Mouse (Mus musculus) lung, postnatal 14 days (tissue): ENCODE results near the gene BC005624.
A peak's percentile ranks its signal among the peaks of the same experiment; 100 is the strongest.
"Not testable (repeated sequence)": the region's sequence is repeated elsewhere in the genome, so short reads cannot be mapped to it uniquely, and the experiment has no call there.

Experiments
- DNase-seq: peaks from one replicate; pipeline ENCODE4 v3.0.0; 2021

Gene BC005624

DNA sequence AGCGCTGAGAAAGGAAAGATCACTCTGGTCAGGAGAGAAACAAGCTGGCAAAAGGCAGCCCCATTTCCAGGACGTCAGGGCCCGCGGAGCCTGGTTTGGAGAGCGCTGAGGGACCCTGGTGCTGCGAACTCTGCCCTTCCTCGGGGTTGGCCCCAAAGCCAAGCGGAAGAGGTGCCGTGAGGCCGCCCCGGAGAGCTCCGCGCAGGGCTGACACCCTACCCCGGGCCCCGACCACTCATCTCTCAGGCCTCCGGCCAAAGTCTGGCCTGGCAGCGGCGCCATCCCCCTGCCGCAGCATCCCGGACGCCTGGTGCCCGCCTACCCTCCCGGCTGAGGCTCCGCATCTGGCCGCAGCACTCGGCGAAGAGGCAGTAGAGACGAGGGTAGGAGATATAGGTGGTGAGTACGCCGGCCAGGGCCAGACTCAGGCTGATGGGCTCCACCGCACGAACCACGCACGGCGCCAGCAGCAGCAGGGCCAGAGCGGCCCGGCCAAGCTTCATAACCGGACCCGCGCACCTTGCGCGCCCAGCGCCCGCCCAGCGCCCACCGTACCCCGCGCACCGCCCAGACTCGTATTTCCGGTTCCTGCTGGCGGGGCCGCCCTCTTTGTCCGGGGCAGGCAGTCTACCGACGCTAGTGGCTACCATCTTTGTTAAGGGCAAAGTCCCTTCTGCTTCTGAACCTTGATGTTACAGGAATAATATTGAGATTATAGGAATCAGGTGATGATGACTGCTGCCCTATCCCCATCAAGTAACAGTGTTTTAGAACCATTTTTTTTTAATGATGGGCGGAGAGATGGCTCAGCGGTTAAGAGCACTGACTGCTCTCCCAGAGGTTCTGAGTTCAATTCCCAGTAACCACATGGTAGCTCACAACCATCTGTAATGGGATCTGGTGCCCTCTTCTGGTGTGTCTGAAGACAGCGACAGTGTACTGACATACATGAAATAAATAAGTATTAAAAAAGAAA, 14.4 kb downstream of the BC005624 start, which contains the start of gene Tor1a:
TSS of gene Tor1a (minus strand) at position 582 of the 976 bp plus-strand sequence.
- DNase-seq, result peak; percentile 89

DNA sequence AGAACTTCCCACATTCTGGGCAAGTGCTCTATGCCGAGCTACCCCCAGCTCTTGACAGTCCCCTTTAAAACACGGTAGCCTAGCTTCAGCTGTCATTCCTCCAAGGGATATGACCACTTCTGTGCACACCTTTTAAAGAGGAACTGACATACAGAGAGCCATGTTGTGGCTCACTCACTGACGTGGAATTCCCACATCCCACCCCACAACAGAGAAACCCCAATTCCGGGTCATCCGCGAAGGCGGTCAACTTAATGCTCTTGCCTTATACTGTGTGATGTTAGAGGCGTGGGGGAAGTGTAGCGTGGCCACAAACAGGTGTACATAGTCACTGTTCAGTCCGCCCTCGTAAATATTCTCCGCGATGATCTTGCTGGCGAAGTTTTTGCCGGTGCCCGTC, 15.2 kb downstream of the BC005624 start:
- no peak for DNase-seq

DNA sequence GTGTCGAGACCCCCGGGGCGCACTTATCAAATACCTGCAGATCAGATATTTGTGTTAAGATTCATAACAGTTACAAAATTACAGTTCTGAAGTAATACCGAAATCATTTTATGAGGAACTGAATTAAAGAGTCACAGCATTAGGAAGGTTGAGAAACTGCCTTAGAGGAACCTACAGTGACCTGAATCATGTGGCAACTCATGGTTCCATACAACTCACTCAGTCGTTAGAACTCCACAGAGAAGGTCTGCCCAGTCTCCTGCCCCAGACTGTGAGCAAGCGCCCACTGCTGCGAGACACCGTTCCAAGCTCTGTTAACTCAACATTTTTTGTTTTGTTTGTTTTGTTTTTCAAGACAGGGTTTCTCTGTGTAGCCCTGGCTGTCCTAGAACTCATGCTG, 16.4 kb downstream of the BC005624 start:
- no peak for DNase-seq

DNA sequence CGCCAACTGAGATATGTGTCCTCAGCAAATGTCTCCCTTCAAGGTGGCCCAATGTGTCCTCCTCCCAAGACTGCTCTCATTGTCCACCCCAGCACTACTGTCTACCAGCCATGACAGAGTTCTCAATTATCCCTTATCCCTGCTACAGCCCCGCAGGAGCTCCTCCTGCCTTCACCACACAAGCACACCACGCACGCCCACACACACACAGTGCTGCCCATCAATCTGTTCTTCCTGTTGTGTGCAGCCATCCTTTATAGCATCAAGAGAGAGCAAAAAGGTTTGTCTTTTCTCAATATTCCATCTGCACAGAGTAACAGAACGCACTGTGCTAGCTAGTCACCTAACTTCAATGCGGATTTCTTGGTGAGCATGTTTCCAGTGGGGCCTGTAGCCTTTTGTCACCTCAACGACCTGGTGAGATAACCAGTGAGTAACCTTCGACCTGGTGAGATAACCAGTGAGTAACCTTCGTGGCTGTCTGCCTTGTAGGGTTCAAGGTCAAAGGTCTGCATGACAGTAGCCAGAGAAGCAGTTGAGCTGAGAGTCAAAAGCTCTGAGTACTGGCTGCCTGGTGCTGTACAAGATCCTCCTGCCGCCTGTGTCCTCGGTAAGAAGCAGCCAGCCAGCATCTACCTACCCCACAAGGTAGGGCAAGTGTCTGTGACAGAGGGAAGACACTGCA, 19.3 kb downstream of the BC005624 start:
- DNase-seq, result no peak

DNA sequence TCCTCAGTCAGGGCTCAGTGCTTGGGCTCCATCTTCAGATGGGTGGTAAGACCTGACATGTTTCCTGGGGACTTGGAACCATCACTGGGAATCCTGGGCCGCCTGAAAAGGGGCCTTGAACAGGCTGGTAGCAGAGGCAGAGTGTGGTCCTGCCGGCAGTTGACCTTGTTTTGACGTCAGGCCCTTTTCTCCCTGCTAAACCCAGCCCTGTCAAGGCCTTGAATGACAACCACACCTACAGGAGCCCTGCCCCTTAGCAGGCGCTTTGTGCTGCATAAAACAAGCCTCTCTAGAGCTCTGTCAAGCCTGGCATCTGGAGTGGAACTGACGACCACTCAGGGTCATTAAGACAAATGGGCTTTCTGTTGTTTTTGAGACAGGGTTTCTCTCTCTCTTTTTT, 22.1 kb downstream of the BC005624 start:
- no peak for DNase-seq

DNA sequence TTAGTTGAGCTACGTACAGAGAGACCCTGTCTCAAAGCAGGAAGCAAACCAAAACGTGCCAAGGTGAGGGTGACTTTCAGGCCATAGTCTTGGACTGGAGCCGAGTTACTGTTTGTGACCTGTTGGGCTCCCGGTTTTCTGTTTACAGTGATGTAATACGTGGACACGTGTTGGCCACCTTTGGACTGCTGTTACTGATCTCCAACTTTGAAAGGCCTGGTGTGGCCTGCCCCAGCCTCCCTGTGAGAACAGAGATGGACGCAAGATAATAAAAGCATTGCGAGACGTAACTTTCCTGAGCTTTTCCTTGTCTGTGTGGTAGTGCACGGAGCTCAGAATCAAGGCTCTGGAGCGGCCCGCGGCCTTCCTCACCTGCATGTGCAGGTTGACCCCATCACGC, 23.3 kb downstream of the BC005624 start:
- DNase-seq, result no peak

DNA sequence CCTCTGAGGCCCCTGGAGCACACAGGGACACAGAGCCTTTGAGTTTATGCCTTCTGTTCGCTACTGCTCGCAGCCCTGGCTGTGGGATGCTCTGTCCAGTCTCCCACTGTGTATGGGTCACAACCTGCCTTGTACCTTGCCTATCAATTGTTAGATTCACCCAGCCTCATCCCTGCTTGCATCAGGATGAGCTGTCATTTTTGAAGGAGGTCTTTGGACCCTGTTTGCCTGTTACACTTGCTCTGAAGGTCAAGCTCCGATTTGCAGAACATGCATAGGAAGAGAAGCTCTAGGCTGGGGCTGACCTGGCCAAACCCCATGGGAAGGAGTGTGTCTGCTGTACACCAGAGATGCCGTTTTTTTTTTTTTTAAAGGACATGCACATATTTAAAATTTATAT, 24.5 kb downstream of the BC005624 start:
- DNase-seq, result no peak

DNA sequence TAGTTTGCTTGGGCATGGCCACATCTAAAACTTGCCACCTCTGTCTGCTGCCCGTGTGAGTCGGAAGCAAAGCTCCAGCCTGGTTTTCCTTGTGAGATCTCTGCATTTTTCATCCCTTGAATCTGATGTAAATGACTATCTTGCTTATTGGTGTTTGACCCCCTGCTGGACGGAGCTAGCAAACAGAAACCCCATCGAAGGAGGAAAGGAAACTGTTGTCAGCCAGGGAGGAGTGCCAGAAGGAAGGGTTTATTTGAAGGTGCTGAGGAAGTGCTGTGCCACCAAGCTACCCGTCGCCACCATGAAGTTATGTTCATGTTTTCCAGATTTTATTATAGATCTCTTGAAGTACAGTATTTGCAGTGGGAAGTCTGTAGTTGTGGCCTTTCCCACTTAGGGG, 27.2 kb downstream of the BC005624 start:
- DNase-seq, result no peak

DNA sequence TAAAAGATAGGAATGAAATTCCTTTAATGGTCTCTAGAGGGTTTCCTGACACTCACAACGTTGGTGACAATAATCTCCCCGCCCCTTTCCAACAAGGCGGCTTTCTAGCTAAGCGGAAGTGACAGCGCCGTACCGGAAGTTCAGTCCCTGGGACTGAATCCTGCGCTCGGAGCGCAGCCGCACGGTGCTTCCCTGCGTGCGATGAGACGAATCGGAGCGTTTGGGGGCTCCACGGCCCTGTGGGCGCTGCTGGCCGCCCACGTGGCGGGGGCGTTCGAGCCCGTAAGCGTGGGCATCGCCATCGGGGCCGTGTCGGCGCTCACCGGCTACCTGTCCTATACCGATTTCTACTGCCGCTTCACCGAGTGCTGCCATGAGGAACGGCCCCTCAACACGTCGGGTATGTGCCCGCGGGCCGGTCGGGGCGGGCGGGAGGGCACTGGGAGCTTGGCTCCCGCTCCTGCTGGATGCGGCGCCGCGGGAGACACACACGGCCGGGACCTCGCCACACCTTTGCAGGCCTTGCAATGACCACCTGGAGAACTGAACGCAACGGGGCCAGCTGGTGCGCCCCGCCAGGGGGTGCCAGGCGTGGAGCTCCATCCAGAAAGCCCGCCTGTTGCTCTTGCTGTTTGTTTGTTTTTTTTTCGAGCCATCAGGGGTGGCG, 29.0 kb downstream of the BC005624 start, which contains the start of gene Tor1b:
TSS of gene Tor1b (plus strand) at position 136 of the 667 bp plus-strand sequence.
- DNase-seq, result peak; percentile 85

DNA sequence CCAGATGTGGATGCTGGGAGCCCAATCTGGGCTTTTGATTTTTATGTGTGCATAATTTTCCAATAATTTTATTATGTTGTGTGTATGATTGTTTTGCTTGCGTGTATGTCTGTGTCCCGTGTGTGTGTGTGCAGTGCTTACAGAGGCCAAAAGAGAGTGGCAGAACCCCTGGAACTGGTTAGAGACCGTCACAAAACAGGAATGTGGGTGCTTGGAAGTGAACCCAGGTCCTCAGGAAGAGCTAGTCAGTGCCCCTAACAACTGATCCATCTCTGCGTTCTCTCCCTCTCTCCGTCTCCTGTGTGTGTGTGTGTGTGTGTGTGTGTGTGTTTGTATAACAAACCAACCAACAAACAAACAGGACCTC, 29.6 kb downstream of the BC005624 start:
- DNase-seq, result no peak

DNA sequence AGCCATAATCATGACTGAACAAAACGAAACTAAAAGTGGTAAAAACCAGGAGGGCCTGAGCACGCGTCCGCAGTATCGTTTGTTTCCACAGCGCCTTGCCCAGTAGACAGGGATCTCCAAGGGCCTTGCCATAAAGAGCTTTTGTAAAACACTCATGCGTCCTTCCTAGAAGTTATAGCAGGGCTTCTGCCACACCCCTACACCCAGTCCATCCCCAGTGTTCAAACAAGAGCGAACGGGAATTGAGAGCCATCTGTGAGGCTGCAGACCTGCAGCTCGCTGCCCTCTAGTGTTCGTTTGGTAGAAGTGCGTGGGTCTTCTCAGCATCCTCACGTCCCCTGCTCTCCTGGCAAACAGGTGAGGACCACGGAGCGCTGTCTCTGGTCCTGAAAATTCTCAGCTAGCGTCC, 39.4 kb downstream of the BC005624 start:
- DNase-seq, result peak; percentile 67

DNA sequence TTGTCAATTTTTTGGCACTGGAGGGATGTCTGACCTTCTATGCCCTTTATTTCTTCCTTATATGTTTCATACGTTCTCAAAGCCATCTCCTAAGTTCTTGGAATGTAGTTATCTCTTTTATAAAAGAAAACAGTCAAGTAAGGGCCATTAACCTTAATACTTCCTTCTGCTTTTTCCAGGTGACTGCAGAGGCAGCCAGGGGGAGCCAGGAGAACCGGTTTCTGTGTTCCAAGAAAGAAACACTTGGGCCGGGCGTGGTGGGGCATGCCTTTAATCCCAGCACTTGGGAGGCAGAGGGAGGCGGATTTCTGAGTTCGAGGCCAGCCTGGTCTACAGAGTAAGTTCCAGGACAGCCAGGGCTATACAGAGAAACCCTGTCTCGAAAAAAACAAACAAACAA, 39.9 kb downstream of the BC005624 start:
- DNase-seq, result not testable (repeated sequence)

DNA sequence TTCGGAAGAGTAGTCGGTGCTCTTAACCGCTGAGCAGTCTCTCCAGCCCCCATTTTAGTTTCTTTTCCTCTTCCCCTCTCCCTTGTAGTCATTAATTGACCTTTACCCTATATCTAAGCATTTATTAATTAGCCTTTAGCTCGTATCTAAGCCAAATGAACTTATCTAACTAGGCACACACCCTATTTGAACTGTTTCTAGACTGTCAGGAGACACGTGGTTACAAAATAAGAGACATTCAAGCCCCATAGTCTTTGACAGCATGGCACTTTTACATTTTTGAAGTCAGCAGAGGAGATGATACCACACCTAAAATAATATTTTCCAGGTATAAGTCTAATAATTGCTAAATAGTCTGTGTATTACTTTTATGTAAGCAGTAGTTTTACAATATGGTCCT, 40.4 kb downstream of the BC005624 start:
- no peak for DNase-seq

DNA sequence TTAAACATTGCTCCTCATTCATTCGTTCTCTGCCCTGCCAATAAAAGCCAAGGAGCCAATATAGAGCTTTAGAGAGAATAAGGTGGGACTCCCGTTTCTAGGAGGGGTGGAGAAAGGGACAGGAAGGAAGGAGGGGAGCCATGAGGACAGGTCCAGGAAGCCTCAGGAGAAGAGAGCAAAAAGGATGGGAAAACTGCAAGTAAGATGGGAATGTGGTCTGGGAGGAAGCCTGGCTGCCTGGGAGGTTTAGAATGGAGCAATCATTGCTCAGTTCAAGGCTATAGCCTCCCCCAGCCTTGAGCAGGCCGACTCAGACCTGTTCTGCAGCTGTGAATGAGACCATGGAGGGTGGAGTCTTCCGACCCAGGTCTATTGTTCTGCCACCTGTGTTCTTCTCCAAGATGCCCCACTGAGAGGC, 43.4 kb downstream of the BC005624 start:
- DNase-seq, result no peak

DNA sequence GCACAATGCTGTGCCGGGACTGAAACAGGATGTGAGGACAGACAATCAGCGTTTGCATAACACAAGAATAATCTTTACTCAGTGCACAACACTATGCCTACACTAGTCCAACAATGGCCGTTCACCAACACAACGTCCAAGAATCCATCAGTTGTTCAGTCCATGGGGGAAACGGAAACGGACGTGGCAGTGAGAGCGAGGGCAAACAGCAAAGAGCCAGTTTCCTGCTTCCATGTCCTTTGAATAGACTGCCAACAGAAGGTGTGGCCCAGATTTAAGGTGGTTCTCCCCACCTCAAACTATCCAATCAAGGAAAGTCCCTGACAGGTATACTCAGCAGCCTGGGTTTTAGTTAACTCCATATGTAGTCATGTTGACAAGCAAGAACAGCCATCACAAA, 44.3 kb downstream of the BC005624 start:
- DNase-seq, result no peak

DNA sequence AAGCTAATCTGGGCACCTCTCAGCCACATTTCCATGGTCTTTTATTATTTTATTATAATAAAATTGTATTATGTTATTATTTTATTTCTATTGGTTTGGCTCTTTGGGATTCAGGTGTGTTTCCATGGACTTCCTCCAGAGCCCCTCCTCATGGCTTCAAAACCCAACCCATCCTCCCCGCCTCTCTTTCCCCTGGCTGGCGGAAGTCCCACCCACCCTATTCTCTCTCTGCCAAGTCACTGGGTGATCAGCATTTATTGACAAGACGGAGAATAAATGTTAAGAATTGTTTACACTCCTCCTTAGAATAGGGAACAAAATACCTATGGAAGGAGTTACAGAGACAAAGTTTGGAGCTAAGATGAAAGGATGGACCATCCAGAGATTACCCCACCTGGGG, 45.2 kb downstream of the BC005624 start:
- DNase-seq, result no peak

DNA sequence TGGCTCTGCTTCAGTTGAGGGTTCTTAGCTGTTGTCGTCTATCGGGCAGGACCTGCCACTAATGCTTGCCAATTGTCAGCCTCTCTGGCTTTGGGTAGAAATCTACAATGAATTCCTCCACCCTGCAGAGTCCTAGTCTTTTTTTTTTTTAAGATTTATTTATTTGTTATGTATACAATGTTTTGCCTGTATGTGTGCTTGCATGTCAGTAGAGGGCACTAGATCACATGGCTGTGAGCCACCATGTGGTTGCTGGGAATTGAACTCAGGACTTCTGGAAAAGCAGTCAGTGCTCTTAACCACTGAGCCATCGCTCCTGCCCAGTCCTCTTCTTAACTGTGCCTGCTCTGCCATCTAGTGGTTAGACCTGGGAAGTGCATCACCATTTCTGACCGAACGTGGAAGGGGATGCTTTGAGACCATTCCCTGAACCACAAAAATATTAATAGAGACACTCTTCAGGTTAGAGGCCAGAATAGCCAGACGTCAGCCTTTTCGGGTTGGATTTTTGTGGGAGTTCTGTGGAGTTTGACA, 48.0 kb downstream of the BC005624 start:
- peak; percentile 85 for DNase-seq

DNA sequence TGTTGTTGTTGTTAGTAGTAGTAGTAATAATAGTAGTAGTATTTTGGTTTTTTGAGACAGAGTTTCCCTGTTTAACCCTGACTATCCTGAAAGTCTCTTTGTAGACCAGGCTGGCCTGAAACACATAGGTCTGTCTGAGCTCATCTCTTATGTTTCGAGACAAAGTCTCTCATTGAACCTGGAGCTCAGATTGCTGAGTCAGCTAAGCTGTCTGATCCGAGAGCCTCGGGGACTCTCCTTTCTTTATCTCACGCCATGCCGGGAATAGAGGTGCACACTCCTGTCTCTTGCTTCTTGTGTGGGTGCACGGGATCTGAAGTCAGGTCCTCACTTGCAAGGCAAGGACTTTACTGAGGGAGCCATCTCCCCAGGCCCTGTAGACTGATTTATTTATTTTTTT, 49.0 kb downstream of the BC005624 start:
- DNase-seq, result no peak

DNA sequence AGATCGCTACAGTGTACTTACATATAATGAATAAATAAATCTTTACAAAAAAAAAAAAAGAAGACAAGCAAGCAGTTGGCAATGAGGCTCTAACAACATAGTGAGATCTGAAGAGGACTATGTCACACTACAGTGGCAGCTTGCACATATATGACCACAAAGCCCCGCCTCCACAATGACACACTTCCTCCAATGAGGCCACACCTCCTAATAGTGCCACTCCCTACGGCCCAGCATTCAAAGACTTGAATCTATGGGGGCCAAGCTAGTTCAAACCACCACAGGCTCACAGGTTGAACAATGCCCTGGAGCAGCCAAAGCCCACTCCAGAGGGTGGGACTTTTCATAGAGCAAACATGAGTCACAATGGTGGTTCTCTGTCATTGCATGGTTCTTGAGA, 50.1 kb downstream of the BC005624 start:
- no peak for DNase-seq

DNA sequence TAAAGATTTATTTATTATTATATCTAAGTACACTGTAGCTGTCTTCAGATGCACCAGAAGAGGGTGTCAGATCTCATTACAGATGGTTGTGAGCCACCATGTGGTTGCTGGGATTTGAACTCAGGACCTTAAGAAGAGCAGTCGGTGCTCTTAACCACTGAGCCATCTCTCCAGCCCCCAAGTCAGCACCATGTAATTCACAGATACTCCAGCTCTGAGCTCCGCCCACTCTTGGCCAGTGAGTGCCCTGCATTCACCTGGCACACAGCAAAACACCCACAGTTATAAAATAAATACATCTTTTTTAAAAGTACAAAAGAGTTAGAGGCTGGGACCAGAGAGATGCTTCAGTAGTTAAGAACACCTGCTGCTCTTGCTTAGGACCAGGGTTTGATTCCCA, 51.2 kb downstream of the BC005624 start:
- DNase-seq, result not testable (repeated sequence)

DNA sequence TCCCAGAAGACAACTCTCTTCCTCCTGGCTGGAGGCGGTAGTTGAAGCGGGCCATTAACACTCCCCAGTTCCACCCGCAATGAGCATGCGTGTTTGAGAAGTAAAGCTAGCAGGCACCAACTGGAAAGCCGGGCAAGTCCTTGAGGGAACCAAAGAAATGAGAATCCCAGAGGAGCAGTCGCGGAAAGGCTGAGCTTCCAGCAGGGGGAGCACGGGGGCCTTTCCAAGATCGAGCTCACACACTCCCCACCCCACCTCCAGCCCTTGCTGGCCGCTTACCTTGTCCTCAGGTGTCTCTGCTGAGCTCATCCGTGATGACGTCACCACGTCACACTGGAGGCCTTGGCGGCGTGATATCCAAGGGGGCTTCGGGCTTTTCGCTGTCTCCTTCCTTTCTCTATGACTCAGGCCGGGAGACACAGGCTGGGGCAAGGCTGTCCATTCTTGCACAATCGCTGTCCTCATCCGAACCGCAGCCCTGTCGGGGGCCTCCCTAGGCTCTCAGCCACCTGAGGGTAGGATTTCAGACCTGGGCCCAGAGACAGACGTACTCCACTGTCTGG, 52.4 kb downstream of the BC005624 start, which contains the start of gene Ptges:
TSS of gene Ptges (minus strand) at position 381 of the 563 bp plus-strand sequence.
- peak; percentile 80 for DNase-seq

DNA sequence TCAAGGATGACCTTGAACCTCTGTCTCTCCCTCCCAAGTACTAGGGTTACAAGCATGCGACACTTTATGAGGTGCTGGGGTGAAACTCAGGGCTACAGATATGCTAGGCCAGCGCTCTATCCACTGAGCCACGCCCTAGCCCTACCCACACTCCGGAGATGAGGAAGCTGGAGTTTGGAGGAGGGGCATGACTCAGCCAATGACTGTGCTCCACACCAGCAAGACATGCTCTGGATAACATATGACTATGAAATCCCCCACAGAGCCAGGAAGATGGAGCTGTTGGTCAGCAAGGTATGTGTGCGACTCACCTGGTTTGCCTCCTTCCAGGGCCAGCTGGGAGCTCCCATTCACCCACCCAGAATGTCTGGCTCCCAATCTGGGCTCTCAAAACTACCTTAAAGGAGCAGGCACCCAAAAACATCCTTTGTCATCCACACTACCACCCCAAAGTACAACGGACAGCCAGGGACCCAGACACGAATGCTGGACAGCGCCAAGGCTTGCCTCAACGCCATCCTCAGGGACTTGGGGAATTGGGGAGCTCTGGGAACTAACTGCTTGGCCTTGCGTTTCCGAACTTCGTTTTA, 53.0 kb downstream of the BC005624 start:
- peak; percentile 51 for DNase-seq
